Mouse (Mus musculus): ENCODE results near the gene Prpf4. TPM values are rescaled to one million over a fixed set of nuclear protein-coding genes. Genes with fewer than 3 reads are reported as not detected.

Prpf4 gene
- polyA plus RNA-seq, 1 experiment from 2014 or later, result 6.9 TPM

DNA sequence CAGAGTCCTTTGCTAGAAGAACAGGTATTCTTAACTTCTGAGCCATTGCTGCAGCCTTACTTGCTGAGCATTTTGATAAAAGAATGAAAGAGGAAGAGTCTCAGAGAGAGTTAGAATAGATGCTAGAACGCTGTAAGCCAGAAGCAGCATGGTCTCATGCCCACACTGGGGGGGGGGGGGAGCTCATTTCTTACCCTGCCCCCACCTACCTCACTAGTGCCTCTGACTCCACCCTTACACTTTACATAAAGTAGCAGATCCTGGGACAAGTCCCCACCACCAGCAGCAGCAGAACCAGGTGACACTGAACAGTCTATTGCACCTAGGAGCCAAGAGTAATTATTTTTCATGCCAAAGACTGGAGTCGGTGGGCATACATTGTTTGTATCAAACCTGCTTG lies 66.5 kb downstream of the Prpf4 start:
- WGBS, result 67% methylated on average over 2 of the region's 2 CpGs
- Histone ChIP-seq H3K9me3 (ENCODE audit: control insufficient read depth) (no peaks in the 10 kb centered on the region), H3K27me3 (replicated peaks; ENCODE audit: control insufficient read depth, insufficient read depth, low read length) (no peaks in the 10 kb centered on the region), H3K9ac (ENCODE audit: low read depth, low read length) (no peak overlapping the region), H3K4me3 (ENCODE audit: low read depth, low read length) (no peak overlapping the region), H3K36me3 (ENCODE audit: control insufficient read depth, insufficient read depth) (no peaks in the 10 kb centered on the region), H3K4me2 (replicated peaks; ENCODE audit: low read depth) (no peak overlapping the region), H3K4me1 (replicated peaks; ENCODE audit: control insufficient read depth, insufficient read depth, low read length) (0 out of 2 replicates have a peak, but pooled peaks cover 2% of the 10 kb centered on the region), H3K27ac (ENCODE audit: low read depth, low read length) (no peak overlapping the region)
- TF ChIP-seq CTCF (IDR thresholded peaks at IDR 0.05; ENCODE audit: low read depth), result no peak
- no peak for ATAC-seq

DNA sequence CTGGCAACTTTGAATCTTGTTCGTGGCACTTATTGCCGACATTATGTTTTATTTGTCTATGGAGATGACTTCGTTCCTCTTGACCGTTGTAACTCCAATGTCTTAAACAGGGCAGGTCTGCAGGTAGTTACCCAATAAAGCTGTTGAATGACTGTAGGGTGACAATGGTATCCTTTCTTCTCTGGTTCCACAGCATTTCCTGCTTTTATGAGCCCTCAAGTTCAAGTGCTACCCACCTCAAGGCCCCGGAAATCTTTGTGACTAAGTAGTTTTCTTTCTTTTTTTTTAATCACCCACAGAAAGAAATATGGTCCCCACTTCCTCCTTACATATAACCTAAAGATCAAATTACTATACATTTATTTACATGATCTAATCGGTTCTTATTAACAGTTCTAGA lies 67.2 kb downstream of the Prpf4 start:
- no peak for TF ChIP-seq CTCF (IDR thresholded peaks at IDR 0.05; ENCODE audit: low read depth)
- H3K4me2 ChIP-seq (replicated peaks; ENCODE audit: low read depth), result no peak overlapping the region
- WGBS, result 47% methylated on average over 6 of the region's 6 CpGs
- H3K9me3 ChIP-seq (ENCODE audit: control insufficient read depth), result no peaks in the 10 kb centered on the region
- no peak overlapping the region for H3K9ac ChIP-seq (ENCODE audit: low read depth, low read length)
- no peaks in the 10 kb centered on the region for H3K27me3 ChIP-seq (replicated peaks; ENCODE audit: control insufficient read depth, insufficient read depth, low read length)
- H3K36me3 ChIP-seq (ENCODE audit: control insufficient read depth, insufficient read depth), result no peaks in the 10 kb centered on the region
- no peaks in the 10 kb centered on the region for H3K4me1 ChIP-seq (replicated peaks; ENCODE audit: control insufficient read depth, insufficient read depth, low read length)
- H3K27ac ChIP-seq (ENCODE audit: low read depth, low read length), result no peak overlapping the region; the same call in 1 of the 2 replicates
- H3K4me3 ChIP-seq (ENCODE audit: low read depth, low read length), result no peak overlapping the region
- peak; percentile 69 for ATAC-seq

Other genes with a start within 250 kb of the Prpf4 start
- 2.4 and 3.1 TPM in 2 replicates for gene Zfp37, start 177.8 kb upstream of the Prpf4 start, polyA plus RNA-seq (2015; fragmentation: Nextera tagmentation; extraction: Ambion mirVana)
- 16.1 and 17.8 TPM in 2 replicates for gene Slc31a2, start 146.2 kb upstream of the Prpf4 start, polyA plus RNA-seq (2015; fragmentation: Nextera tagmentation; extraction: Ambion mirVana)
- gene Fkbp15, start 48.2 kb upstream of the Prpf4 start, polyA plus RNA-seq (2015; fragmentation: Nextera tagmentation; extraction: Ambion mirVana), result 16.9 and 18.3 TPM in 2 replicates
- gene Slc31a1, start 48.1 kb upstream of the Prpf4 start, polyA plus RNA-seq (2015; fragmentation: Nextera tagmentation; extraction: Ambion mirVana), result 133 and 150 TPM in 2 replicates
- gene Cdc26, start 155 bp upstream of the Prpf4 start, polyA plus RNA-seq (2015; fragmentation: Nextera tagmentation; extraction: Ambion mirVana), result 72.5 and 73.7 TPM in 2 replicates
- 0.14 and 0.35 TPM in 2 replicates for gene Rnf183, start 26.5 kb downstream of the Prpf4 start, polyA plus RNA-seq (2015; fragmentation: Nextera tagmentation; extraction: Ambion mirVana)
- gene Wdr31, start 62.1 kb downstream of the Prpf4 start, polyA plus RNA-seq (2015; fragmentation: Nextera tagmentation; extraction: Ambion mirVana), result 1.6 and 1.8 TPM in 2 replicates
- gene Bspry, start 71.3 kb downstream of the Prpf4 start, polyA plus RNA-seq (2015; fragmentation: Nextera tagmentation; extraction: Ambion mirVana), result 14.7 and 20.5 TPM in 2 replicates
- gene Hdhd3, start 94.7 kb downstream of the Prpf4 start, polyA plus RNA-seq (2015; fragmentation: Nextera tagmentation; extraction: Ambion mirVana), result 125 and 145 TPM in 2 replicates
- gene Alad, start 111.1 kb downstream of the Prpf4 start, polyA plus RNA-seq (2015; fragmentation: Nextera tagmentation; extraction: Ambion mirVana), result 156 and 168 TPM in 2 replicates
- 38.0 TPM in 2 replicates for gene Pole3, start 116.3 kb downstream of the Prpf4 start, polyA plus RNA-seq (2015; fragmentation: Nextera tagmentation; extraction: Ambion mirVana)
- 0.27 TPM in 1 of 2 replicates, not detected in the other for gene 4933430I17Rik, start 116.6 kb downstream of the Prpf4 start, polyA plus RNA-seq (2015; fragmentation: Nextera tagmentation; extraction: Ambion mirVana)
- gene Rgs3, start 151.1 kb downstream of the Prpf4 start, polyA plus RNA-seq (2015; fragmentation: Nextera tagmentation; extraction: Ambion mirVana), result 30.1 and 30.8 TPM in 2 replicates

Measured in intestine, postnatal 0 days (tissue).